Mouse (Mus musculus): ENCODE data around the gene Stat2.
A peak's percentile ranks its signal among the peaks of the same experiment; 100 is the strongest.
"Not testable (repeated sequence)": the region's sequence is repeated elsewhere in the genome, so short reads cannot be mapped to it uniquely, and the experiment has no call there.

Gene Stat2

DNA sequence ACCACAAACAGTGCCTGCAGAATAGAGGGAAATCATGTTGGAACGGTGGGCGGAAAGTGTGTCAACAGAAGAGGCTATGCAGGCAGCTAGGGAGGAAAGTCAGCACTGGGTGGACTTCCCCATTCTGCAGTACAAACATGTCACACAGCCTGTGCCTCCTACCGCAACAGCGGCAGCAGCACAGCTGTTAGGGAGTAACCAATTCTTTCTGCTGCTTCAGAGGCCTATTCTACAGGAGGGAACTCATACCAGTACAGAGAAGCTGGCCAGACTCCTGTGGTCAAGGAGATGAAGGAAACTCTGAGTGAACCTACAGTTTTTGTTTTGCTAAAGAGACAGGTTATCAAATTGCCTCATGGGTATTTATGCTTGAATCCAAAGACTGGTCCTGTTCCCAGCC lies 11.4 kb upstream of the Stat2 start:
- DNase-seq (ENCODE audit: low spot score) = peak; percentile 42

DNA sequence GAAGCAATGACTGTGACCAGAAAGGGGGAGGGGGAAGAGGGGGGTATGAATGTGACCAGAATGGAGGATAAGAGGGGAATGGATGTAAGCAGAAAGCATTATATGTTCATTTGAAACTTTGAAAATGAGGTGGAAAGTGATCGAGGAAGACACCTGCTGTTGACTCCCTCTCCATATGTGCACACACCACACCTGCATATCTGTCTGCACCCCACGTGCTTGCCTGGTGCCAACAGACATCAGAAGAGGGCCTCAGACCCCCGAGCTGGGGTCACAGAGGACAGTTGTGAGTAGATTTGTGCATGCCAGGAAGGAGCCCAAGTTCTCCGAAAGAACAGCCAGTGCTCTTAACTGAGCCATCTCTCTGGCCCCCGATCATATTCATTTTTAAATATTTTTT lies 10.4 kb upstream of the Stat2 start:
- DNase-seq (ENCODE audit: low spot score) = no peak

DNA sequence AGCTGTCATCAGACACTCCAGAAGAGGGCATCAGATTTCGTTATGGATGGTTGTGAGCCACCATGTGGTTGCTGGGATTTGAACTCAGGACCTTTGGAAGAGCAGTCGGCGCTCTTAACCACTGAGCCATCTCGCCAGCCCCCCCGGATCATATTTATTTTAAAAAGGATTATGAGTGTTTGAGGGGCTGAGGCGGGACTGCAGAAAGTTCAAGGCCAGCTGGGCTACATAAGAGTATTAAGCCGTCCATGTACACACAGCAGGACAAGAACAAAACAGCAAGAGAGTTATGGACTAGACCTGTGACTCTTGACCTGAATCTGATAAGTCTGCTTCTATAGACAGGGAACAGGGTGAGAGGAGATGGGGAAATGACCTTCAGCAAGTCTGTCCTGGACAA lies 10.0 kb upstream of the Stat2 start:
- DNase-seq (ENCODE audit: low spot score) = not testable (repeated sequence)

DNA sequence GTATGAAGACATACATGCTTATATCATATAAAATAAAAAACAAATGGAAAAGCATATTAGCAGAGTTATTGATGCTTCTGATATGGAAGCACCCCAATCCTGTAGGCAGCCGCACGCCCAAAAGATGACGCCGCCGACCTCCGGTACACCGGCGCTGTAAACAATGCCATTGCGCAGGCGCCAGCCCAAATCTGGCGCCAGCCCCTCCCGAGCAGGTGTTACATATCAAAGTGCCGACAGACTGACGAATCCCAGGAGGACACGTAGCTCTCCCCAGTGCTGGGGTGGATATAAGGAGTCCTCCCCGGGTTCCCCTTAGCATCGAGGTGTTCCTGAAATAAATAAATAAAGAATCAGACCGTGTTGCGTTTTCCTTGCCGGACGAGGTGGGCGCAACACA lies 8.1 kb upstream of the Stat2 start:
- no peak for DNase-seq (ENCODE audit: low spot score)

DNA sequence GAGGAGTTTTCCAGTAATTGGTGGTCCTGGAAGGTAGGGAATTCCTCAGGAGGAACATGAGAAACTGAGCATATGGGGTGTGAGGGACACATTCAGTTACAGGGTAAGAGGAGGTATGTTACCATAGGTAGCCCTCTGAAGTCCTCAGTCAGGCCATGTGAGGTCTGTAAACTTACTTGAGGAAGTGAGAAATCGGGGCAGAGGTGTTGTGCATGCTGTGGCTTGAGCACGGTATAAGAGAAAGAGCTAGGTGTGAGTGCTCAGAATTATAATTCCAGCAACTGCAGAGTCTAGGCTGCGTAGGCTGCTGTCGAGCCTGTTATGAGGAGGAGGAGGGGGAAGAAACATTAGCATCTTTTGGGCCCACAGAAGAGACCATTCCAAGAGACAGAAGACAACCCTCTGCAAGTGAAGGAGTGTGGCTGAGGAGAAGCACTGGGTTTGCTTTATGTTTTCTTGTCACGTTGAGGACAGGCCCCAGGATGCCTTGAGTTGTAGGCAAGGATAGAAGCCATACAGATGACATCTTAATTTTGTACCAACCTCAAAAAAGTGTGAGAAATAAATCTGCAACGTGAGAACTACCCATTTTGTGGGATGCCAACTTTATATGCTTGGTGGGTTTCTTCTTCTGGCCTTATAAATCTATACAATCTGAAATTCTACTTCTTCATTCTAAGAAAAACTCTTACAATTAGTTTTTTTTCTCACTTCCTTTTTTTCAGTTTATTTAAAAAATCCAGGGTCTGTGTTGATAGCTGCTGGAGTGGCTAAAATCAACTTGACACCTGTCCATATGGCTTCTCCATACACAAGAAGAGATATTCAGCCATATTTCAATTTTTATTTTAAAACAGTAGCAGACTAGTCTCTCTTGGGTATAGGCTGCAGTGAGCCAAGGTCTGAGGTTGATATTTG lies 6.7 kb upstream of the Stat2 start:
- DNase-seq (ENCODE audit: low spot score) = no peak

DNA sequence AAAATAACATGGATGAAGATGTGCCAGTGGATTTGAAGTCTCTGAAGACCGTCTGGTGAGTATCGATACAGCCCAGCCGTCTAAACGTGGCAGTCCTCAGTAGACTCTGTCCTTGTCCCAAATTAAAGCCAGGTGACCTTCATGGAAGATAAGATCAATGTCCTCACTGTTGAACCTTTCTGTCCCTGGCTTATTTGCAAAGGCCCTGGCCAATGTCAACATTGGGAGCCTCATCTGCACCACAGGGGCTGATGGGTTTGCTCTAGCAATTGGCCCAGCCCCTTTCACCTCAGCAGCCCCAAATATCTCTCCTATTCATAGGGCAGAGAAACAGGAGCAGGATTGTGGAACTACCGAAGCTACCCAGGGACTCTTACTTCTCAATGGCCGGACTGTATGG lies 2.0 kb upstream of the Stat2 start, which contains the start of gene Apof:
Apof (plus strand) TSS at position 301 of the 400 bp plus-strand sequence.
- no peak for DNase-seq (ENCODE audit: low spot score)

GRCm38 (mm10) chr10:128269206-128269910 lies 1.0 kb upstream of the Stat2 start:
- no peak for DNase-seq (ENCODE audit: low spot score)

- no peak for DNase-seq (ENCODE audit: low spot score)
Observed at GRCm38 (mm10) chr10:128270866-128271265, 507 bp downstream of the Stat2 start.

- peak; percentile 30 for DNase-seq (ENCODE audit: low spot score)
Observed at GRCm38 (mm10) chr10:128271883-128272282, 1.5 kb downstream of the Stat2 start.

DNA sequence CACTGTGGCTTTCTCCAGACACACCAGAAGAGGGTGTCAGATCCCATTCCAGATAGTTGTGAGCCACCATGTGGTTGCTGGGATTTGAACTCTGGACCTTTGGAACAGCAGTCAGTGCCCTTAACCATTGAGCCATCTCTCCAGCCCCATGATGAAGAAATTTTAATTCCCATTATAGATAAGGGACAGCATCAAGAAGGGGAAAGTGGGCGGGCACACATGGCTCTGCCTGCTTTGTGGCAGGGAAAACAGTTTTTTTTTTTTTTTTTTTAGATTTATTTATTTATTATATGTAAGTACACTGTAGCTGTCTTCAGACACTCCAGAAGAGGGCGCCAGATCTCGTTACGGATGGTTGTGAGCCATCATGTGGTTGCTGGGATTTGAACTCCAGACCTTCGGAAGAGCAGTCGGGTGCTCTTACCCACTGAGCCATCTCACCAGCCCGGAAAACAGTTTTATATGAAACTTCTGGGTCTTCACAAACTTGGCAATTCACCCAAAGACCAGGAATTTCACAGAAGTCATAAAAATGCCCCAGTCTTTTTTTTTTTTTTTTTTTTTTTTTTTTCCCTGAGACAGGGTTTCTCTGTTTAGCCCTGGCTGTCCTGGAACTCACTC lies 2.6 kb downstream of the Stat2 start:
- not testable (repeated sequence) for DNase-seq (ENCODE audit: low spot score)

GRCm38 (mm10) chr10:128275374-128275773 lies 5.0 kb downstream of the Stat2 start:
- DNase-seq (ENCODE audit: low spot score) = not testable (repeated sequence)

DNA sequence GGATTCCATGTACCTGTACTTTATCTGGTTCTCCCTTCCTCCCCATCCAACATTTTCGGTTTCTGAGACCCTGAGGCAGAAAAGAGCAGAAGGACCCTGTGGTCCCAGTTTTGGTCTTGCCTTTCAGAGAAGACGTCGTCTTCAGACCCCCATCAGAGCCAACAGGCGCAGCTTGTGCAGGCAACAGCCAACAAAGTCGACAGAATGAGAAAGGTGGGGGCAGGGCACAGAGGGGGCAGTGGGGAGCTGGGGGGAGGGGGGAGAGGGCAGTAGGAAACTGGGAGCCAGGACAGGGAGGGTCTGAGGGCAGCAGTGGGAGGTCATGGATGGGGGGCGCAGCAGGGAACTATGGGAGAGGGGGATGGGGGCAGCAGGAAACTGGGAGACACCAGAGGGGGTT lies 7.8 kb downstream of the Stat2 start:
- no peak for DNase-seq (ENCODE audit: low spot score)

- DNase-seq (ENCODE audit: low spot score) = no peak
Observed at GRCm38 (mm10) chr10:128280943-128281342, 10.6 kb downstream of the Stat2 start.

DNA sequence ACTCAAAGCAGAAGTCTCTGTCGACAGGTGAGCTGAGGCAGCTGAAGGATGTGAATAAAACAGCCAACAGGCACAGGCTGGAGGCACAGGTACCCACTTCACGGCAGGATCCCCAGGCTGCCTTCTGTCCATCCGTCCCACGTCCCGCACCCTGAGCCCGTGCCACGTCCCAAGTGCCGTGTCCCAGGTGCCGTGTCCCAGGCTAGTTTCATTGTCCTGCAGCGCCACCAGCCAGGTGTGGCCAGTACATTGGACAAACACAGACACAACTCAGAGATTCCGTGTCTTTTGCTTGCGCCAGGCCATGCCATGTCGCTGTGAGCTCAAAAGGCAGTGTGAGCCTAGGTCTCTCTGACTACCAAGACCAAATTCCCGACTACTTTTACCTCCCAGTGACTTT lies 11.3 kb downstream of the Stat2 start:
- DNase-seq (ENCODE audit: low spot score) = no peak

GRCm38 (mm10) chr10:128282886-128283450 lies 12.6 kb downstream of the Stat2 start:
- no peak for DNase-seq (ENCODE audit: low spot score)

DNA sequence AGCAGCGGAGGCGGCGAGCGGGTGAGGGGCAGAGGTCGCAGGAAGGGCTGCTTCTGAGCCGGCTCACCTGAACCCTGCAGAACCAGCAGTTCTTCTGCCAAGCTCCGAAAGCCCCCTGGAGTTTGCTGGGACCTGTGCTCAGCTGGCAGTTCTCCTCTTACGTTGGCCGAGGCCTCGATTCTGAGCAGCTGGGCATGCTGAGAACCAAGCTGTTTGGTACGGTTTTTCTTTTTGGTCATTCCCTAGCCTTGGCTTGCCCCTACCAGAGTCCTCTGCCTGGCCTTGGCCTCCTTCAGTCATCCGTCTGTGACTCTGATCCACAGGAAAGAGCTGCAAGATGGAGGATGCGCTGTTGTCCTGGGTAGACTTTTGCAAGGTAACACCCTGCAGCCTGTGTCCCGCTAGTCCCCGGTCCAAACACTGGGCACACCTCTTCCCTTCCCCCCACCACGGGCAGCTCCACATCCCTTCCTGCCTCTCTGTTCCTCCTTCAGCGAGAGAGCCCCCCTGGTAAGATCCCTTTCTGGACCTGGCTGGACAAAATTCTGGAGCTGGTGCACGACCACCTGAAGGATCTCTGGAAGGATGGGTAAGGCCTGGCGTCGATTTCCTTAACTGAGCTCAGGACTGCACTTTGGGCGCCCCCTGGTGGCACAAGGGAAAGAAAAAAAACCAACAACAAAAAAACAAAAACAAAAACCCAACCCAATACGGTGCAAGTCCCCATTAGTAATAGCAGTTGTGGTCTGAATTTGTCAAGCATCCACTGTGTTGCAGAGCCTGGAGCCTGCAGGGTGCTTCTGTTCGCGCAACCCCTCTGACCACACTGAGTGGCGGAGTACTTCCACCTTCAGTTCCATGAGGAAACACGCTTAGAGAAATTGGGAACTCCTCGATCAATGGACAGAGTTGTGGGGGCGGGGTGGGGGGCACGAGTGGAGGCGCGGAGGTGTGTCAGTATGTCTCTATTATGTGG lies 13.5 kb downstream of the Stat2 start:
- peak; percentile 49 for DNase-seq (ENCODE audit: low spot score)

DNA sequence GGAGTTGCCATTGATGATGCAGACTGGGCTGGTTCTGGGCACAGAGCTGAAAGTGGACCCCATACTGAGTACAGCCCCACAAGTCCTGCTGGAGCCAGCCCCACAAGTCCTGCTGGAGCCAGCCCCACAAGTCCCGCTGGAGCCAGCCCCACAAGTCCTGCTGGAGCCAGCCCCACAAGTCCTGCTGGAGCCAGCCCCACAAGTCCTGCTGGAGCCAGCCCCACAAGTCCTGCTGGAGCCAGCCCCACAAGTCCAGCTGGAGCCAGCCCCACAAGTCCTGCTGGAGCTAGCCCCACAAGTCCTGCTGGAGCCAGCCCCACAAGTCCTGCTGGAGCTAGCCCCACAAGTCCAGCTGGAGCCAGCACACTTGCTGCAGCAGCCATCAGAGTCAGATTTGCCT lies 20.2 kb downstream of the Stat2 start:
- not testable (repeated sequence) for DNase-seq (ENCODE audit: low spot score)

DNA sequence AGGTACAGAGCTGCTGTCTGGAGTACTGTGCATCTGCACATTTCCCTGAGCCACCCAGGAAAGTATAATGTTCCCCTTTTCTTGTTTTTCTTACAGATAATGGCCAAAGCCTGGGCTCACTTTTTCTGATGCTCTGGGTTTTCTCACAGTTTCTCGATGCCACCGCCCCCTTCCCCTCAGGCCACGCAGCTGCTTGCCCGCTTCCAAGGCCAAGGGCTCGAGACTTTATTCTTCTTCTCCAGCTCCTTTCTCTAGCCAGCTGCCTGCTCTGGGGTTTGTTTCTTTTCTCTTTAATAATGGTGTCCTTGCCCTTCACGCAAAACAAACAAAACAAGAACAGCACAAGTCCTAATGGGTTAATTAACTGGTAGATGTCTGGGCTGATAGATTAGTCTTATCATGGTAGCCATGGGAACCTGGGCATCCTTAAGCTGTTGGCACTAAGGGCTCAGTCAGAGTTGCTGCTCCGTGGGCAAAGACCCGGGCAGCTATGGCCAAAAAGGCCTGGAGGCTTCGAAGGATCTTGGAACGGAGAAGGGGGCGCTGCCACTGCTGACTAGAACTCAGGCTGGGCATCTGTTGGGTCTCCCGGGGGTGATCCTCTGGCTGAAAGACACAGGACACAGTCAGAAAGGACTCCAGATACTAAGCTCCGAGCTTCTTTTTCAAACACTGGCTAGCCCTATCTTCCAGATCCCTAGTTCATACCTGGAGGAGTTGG lies 26.2 kb downstream of the Stat2 start:
- DNase-seq (ENCODE audit: low spot score) = no peak

DNA sequence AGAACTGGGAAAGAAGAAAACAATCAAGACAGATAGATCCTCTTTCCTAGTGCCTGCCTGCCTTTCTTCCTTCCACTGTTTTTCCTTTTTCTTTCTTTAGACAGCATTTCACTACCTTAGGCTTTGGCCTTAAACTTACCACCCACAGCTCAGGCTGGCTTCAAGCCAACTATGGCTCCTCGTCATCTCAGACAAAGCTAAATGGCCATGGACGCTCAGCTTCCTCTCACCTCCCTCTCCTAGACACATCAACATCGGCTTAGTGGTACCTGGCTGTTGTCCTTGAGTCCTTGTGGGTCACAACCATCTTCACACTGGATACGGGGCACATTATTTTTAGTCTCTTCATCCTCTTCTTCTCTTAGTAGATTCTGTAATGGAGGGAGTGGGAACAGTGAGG lies 26.9 kb downstream of the Stat2 start:
- DNase-seq (ENCODE audit: low spot score) = no peak

DNA sequence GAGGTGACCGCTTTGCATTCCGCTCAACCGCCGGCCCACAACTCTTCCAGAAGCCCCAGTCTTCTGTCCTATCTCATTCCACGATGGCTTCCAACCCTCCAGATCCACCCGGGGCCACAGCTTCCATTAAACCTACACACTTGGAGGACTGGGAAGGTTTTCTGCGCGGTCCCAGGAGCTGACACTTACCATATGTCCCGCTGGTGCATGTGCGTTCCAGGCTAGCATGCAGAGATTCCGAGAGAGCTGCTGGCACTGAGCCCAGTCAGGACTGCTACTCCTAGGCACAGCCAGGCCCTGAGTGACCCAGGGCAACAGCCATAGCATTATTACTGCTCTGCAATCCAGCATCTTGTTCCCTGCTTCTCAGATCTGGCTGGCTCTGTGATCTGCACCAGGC lies 27.3 kb downstream of the Stat2 start:
- DNase-seq (ENCODE audit: low spot score) = no peak

DNA sequence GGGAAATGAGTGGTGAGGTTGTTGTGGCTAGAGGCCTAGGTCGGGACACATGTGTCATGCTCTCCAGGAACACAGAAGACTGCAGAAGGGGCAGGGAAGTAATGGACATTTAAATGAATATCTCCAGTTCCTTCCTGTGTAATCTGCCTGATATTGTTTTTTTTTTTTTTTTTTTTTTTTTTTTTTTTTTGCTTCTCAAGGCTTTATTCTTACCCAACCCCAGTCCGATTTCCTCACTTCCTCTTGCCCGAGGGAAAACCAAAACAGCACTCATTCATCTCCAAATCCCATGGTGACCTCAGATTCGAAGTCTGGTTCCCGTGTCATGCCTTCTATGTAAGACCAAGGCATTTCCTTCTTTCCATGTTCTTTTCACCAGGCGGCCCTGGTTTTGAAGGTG lies 27.9 kb downstream of the Stat2 start:
- no peak for DNase-seq (ENCODE audit: low spot score)

All from lung, postnatal 25 days (tissue).